Mouse (Mus musculus) kidney, embryonic 14.5 days (tissue): ENCODE measurements around the gene Msantd1. TPM values are rescaled to one million over a fixed set of nuclear protein-coding genes. Genes with fewer than 3 reads are reported as not detected.
"Not testable (repeated sequence)": the region's sequence is repeated elsewhere in the genome, so short reads cannot be mapped to it uniquely, and the experiment has no call there.

ENCODE experiments used
- ATAC-seq: fragments of 200-750 bp; cut with Nextera tagmentation; 2 replicates; pipeline ENCODE4 v1.8.0; 2017; ENCODE audit warnings: moderate number of reproducible peaks, mild to moderate bottlenecking, moderate TSS enrichment, moderate library complexity; ENCODE audit not compliant: low FRiP score, low TSS enrichment
- H3K27ac ChIP-seq: fragments of 300-500 bp; sonication (generic); 2 replicates; pipeline ENCODE4 v1.5.1; 2014; ENCODE audit warnings: low read depth, mild to moderate bottlenecking, low read length, moderate library complexity, mixed read lengths
- H3K27me3 ChIP-seq: fragments of 300-500 bp; sonication (generic); 2 replicates; pipeline ENCODE4 v1.6.1; 2014; ENCODE audit warnings: mild to moderate bottlenecking, low read length; ENCODE audit not compliant: control insufficient read depth, insufficient read depth
- H3K36me3 ChIP-seq: fragments of 300-500 bp; sonication (generic); 2 replicates; pipeline ENCODE4 v1.6.1; 2014; ENCODE audit warnings: low read length, mixed read lengths; ENCODE audit not compliant: control insufficient read depth, insufficient read depth
- H3K4me1 ChIP-seq: fragments of 300-500 bp; sonication (generic); 2 replicates; pipeline ENCODE4 v1.6.1; 2014; ENCODE audit warnings: low read length, mixed read lengths; ENCODE audit not compliant: control insufficient read depth, insufficient read depth
- H3K4me2 ChIP-seq: fragments of 300-500 bp; sonication (generic); replicated peaks from 2 replicates; pipeline ENCODE4 v1.6.1; 2014; ENCODE audit warnings: low read depth, mild to moderate bottlenecking, low read length
- H3K4me3 ChIP-seq: fragments of 300-500 bp; sonication (generic); 2 replicates; pipeline ENCODE4 v1.5.1; 2014; ENCODE audit warnings: mild to moderate bottlenecking, low read length
- H3K9ac ChIP-seq: fragments of 300-500 bp; sonication (generic); 2 replicates; pipeline ENCODE4 v1.6.1; 2014; ENCODE audit warnings: low read depth, mild to moderate bottlenecking, low read length, moderate library complexity
- H3K9me3 ChIP-seq: fragments of 300-500 bp; sonication (generic); 2 replicates; pipeline ENCODE4 v1.6.1; 2016; ENCODE audit warnings: low read length; ENCODE audit not compliant: control insufficient read depth
- WGBS: fragments of 180-500 bp; shearing (Covaris S2); extraction: QIAGEN DNeasy Blood & Tissue Kit; methylation state at CpG from one replicate; pipeline ENCODE4 v1.1.7; 2014; 5-methylcytosine and 5-hydroxymethylcytosine counted together
- polyA plus RNA-seq: library from polyadenylated mRNA; unstranded; fragments of >200 nt; fragmentation: Nextera tagmentation; extraction: Ambion mirVana; gene quantifications from 2 replicates; pipeline ENCODE4 v1.2.1, GENCODE M21; 2014

The Msantd1 gene
- 0.84 and 1.0 TPM in 2 replicates for polyA plus RNA-seq

GRCm38 (mm10) chr5:34907910-34908725 is at the start of gene Msantd1:
Msantd1 (plus strand) TSS chr5:34908012.
- WGBS: 76% methylated on average over 6 of the region's 6 CpGs
- H3K36me3 ChIP-seq: peaks cover 62% of the 10 kb centered on the region

GRCm38 (mm10) chr5:34865367-34865766 is 42.4 kb upstream of the Msantd1 start:
- Histone ChIP-seq H3K4me3 (no peak overlapping the region), H3K4me1 (no peaks in the 10 kb centered on the region), H3K9ac (no peak overlapping the region), H3K36me3 (peaks cover 48% of the 10 kb centered on the region), H3K27me3 (no peaks in the 10 kb centered on the region), H3K27ac (no peak overlapping the region), H3K9me3 (no peaks in the 10 kb centered on the region), H3K4me2 (no peak overlapping the region)
- ATAC-seq: no peak
- 97% methylated on average over 5 of the region's 5 CpGs for WGBS

More at GRCm38 (mm10) chr5:34907910-34908725, at the start of gene Msantd1:
- Histone ChIP-seq H3K9ac (no peak within 1 kb of the TSS), H3K27me3 (no peaks in the 10 kb centered on the region), H3K4me1 (no peaks in the 10 kb centered on the region), H3K4me2 (no peak within 1 kb of the TSS), H3K27ac (no peak within 1 kb of the TSS), H3K4me3 (no peak within 1 kb of the TSS), H3K9me3 (no peaks in the 10 kb centered on the region)
- ATAC-seq: no peak

GRCm38 (mm10) chr5:34880307-34880706 is 27.5 kb upstream of the Msantd1 start:
- not testable (repeated sequence) for H3K4me3 ChIP-seq, ATAC-seq
- WGBS: 93% methylated on average over 3 of the region's 3 CpGs

GRCm38 (mm10) chr5:34881023-34881422 is 26.8 kb upstream of the Msantd1 start:
- Histone ChIP-seq H3K27ac (no peak overlapping the region), H3K4me1 (no peaks in the 10 kb centered on the region), H3K27me3 (no peaks in the 10 kb centered on the region), H3K4me3 (no peak overlapping the region), H3K36me3 (peaks cover 73% of the 10 kb centered on the region), H3K4me2 (no peak overlapping the region), H3K9ac (no peak overlapping the region), H3K9me3 (no peaks in the 10 kb centered on the region)
- ATAC-seq: no peak
- WGBS: 91% methylated on average over 3 of the region's 3 CpGs

More at GRCm38 (mm10) chr5:34880307-34880706, 27.5 kb upstream of the Msantd1 start:
- not testable (repeated sequence) for H3K27ac ChIP-seq, H3K9ac ChIP-seq, H3K4me2 ChIP-seq, H3K9me3 ChIP-seq, H3K27me3 ChIP-seq, H3K4me1 ChIP-seq
- H3K36me3 ChIP-seq: peaks cover 74% of the 10 kb centered on the region

GRCm38 (mm10) chr5:34885250-34885649 is 22.6 kb upstream of the Msantd1 start:
- Histone ChIP-seq H3K27me3 (no peaks in the 10 kb centered on the region), H3K4me3 (no peak overlapping the region), H3K9me3 (no peaks in the 10 kb centered on the region), H3K36me3 (peaks cover 60% of the 10 kb centered on the region), H3K4me2 (no peak overlapping the region), H3K9ac (no peak overlapping the region), H3K27ac (no peak overlapping the region), H3K4me1 (no peaks in the 10 kb centered on the region)
- no peak for ATAC-seq
- 90% methylated on average over 3 of the region's 3 CpGs for WGBS

- Histone ChIP-seq H3K27ac (no peak overlapping the region), H3K4me2 (no peak overlapping the region), H3K4me1 (no peaks in the 10 kb centered on the region), H3K4me3 (no peak overlapping the region), H3K9ac (no peak overlapping the region), H3K36me3 (peaks cover 70% of the 10 kb centered on the region), H3K9me3 (no peaks in the 10 kb centered on the region), H3K27me3 (no peaks in the 10 kb centered on the region)
- WGBS: 86% methylated on average over 4 of the region's 4 CpGs
- ATAC-seq: no peak
These were observed 18.6 kb upstream of the Msantd1 start for GRCm38 (mm10) chr5:34889252-34889651.

GRCm38 (mm10) chr5:34896697-34897453 is 10.9 kb upstream of the Msantd1 start:
- Histone ChIP-seq H3K4me3 (no peak overlapping the region), H3K4me1 (no peaks in the 10 kb centered on the region), H3K4me2 (no peak overlapping the region), H3K9ac (no peak overlapping the region), H3K36me3 (peaks cover 82% of the 10 kb centered on the region), H3K27me3 (no peaks in the 10 kb centered on the region), H3K9me3 (no peaks in the 10 kb centered on the region), H3K27ac (no peak overlapping the region)
- no peak for ATAC-seq
- WGBS: 92% methylated on average over 3 of the region's 3 CpGs

- no peak for ATAC-seq
- Histone ChIP-seq H3K9me3 (no peaks in the 10 kb centered on the region), H3K9ac (no peak overlapping the region), H3K4me2 (no peak overlapping the region), H3K4me1 (no peaks in the 10 kb centered on the region), H3K36me3 (peaks cover 84% of the 10 kb centered on the region), H3K27me3 (no peaks in the 10 kb centered on the region), H3K27ac (no peak overlapping the region), H3K4me3 (no peak overlapping the region)
- 97% methylated on average over 6 of the region's 6 CpGs for WGBS
These were observed 7.9 kb upstream of the Msantd1 start for GRCm38 (mm10) chr5:34899787-34900469.
